Mouse (Mus musculus): ENCODE data around the gene Pik3cb.

DNA sequence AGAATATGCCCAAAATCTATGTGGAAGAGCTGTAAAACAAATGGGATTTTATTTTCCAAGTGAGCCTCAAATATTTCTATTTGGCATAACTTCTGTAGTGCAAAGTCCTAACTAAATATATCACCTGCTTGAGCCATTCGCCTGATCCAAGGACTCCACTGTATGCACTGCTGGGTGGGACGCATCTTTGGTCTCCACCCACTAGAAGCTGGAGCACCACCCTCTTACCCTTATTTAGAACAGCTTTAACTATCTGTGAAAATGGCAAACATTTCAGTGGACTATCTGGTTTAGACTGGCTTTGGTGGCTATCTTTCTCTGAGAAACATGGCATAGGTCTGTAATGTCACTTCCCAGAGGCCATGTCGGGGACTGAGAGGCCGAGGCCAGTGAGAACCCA, 97.8 kb downstream of the Pik3cb start:
- no peak for TF ChIP-seq CTCF (IDR thresholded peaks at IDR 0.05; ENCODE audit: low read depth, low read length)
- TF ChIP-seq GATA2 (IDR thresholded peaks at IDR 0.05; ENCODE audit: borderline replicate concordance, low read depth, low read length), result no peak
- TF ChIP-seq POLR2AphosphoS5 (IDR thresholded peaks at IDR 0.05; ENCODE audit: insufficient replicate concordance, low read depth, low read length), result no peak
- no peak for TF ChIP-seq TAL1 (conservative IDR thresholded peaks at IDR 0.05; ENCODE audit: low read depth, low read length)
- TF ChIP-seq GATA1 (IDR thresholded peaks at IDR 0.05; ENCODE audit: borderline replicate concordance, low read length), result no peak
